Mouse (Mus musculus) heart, postnatal 4 days (tissue): ENCODE data around the gene Tmem189. TPM values are rescaled to one million over a fixed set of nuclear protein-coding genes. Genes with fewer than 3 reads are reported as not detected.

ENCODE experiments used
- DNase-seq: peaks from one replicate; pipeline ENCODE4 v3.0.0; 2021
- total RNA-seq, 2 experiments: library from RNA; stranded (reverse); gene quantifications; 2 replicates each; pipeline ENCODE4 v1.2.3; 2021

The Tmem189 gene
- total RNA-seq, result 10 to 100 TPM; 41.1 to 41.6 TPM

- peak; percentile 66 for DNase-seq
Observed at GRCm38 (mm10) chr2:167689501-167690218, at the start of gene Tmem189. TSS of gene Tmem189 (minus strand) at chr2:167689822.

DNA sequence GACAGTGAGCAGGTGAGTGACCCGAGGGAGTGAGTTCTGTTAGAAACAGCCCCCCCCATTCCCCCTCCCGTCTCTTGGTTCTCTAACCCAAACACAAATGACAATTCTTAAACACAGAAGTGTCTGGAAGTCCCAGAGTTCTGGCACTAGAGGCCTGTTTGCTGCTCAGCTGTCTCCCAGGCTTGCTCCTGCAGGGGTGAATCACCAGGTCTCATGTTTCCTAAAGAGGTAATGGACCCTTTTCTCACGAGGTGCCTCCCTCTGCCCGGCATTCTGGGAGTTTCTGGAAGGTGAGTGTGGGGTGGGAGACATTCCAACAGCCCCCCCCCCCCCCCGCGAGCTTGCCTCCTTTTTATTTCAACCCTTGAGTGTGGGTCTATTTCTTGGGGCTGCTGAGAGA, 49.4 kb upstream of the Tmem189 start:
- no peak for DNase-seq

DNA sequence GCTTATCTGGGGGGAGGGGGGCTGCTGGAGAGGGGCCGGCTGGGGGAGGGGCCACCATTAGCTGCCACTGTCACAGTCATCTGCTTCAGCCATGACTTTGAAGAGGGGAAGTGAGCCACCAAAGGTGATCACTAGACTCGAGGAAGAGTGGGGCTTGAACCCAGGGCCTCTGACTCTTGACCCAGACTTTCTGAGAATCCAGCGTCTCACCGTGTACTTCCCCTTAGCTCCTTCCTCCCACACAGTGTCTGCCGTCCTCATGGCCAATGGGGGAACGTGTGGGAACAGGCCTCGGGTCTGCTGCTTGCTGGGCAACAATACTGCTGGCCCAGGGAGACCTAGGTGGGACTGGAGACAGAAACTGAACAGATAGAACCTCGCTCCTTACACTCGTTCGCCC, 45.2 kb upstream of the Tmem189 start:
- no peak for DNase-seq

- DNase-seq, result no peak
Observed at GRCm38 (mm10) chr2:167731149-167731548, 41.5 kb upstream of the Tmem189 start.

DNA sequence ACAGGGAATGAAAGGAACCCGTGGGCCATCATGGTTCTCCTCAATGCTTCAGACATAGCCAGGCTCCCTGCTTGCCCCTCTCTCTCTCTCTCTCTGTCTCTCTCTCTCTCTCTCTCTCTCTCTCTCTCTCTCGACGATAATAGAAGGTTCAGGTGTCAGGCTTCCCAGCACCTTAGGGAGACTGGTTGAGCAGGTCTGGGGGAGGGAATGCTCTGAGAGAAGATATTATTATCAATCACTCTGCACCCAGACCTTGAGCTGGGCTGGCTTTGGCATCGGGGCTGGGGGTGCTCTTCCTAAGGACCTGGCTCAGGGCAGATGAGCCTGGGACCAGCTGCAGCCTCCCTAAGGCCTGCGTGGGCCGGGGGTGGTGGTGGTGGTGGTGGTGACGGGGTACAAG, 40.4 kb upstream of the Tmem189 start:
- DNase-seq, result no peak

DNA sequence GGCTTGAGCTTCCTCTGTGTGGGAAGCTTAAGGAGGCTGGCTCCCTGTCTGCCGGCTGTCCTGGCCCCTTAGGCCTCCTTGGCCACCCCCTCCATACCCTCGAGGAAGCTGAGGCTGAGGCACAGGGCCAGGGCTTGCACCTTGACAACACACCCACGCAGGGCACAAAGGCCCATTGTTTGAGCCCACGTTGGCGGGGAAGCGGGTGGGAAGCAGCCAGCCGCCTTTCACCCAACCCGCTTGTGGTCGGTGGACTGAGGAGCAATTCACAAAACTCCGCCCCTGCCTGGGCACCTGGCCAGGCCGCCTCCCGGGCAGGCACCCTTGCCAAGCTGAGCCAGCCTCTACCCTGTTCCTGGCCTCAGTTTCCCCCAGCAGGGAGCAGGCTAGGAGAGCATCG, 37.5 kb upstream of the Tmem189 start:
- peak; percentile 50 for DNase-seq

GRCm38 (mm10) chr2:167725879-167726278, 36.3 kb upstream of the Tmem189 start:
- no peak for DNase-seq

- no peak for DNase-seq
Observed at GRCm38 (mm10) chr2:167723589-167724206, 34.1 kb upstream of the Tmem189 start.

DNA sequence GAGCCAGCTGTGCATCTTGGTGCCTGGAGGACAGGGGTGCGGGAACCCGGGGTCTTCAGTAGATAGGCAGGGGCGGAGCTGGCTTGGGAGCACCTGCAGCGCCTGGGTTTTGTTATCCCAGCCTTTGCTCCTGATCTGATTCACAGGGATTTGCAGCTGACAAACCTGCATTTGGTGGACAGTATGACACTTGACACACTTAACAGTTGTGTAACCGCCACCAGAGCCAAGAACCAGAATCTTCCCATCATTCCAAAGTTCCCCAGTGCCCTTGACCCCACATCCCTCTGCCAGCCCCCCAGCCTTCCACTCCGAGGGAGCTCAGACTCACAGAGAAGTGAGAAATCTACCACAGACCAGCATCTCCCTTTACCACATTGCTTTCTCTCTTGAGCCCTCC, 32.9 kb upstream of the Tmem189 start:
- no peak for DNase-seq

GRCm38 (mm10) chr2:167721159-167721882, 31.7 kb upstream of the Tmem189 start:
- DNase-seq, result no peak

- no peak for DNase-seq
Observed at GRCm38 (mm10) chr2:167719520-167719919, 29.9 kb upstream of the Tmem189 start.

DNA sequence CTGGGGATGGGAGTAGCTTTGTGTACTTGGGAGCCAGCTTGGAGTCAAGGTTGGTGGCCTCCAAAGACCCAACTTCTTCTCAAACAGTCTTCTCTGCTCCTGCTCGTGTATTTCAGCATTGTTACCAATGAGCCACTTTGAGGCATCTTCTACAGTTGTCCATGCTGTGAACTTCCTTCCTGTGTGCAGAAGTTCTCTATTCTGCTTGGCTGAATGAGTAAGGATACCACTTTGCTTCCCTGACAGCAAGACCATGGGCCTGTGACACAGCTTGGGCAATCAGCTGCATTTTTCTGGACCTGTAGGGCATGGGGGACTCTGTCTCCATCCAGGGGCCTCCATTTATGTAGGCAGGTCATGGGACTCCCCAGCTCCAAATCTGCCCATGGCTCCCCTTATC, 27.6 kb upstream of the Tmem189 start:
- no peak for DNase-seq

DNA sequence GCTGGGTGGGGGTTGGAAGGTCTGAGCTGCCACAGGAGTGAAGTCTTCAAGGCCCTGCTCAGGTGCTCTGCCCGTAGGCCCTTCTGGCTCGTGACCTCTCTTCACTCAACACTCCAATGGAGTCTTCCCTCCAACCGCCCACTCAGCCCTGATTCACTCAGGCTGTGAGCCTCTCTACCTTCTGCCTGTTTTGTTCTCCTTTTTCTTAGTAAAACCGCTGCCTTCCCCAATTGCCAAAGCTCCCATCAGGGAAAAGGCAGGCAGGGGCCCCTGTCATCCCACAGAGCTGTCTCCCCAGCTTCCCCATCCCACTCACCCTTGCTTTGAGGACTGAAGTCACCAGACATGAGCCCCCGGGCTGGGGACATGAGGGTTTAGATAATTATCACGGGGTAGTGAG, 25.4 kb upstream of the Tmem189 start:
- DNase-seq, result no peak

- no peak for DNase-seq
Observed at GRCm38 (mm10) chr2:167714298-167714697, 24.7 kb upstream of the Tmem189 start.

DNA sequence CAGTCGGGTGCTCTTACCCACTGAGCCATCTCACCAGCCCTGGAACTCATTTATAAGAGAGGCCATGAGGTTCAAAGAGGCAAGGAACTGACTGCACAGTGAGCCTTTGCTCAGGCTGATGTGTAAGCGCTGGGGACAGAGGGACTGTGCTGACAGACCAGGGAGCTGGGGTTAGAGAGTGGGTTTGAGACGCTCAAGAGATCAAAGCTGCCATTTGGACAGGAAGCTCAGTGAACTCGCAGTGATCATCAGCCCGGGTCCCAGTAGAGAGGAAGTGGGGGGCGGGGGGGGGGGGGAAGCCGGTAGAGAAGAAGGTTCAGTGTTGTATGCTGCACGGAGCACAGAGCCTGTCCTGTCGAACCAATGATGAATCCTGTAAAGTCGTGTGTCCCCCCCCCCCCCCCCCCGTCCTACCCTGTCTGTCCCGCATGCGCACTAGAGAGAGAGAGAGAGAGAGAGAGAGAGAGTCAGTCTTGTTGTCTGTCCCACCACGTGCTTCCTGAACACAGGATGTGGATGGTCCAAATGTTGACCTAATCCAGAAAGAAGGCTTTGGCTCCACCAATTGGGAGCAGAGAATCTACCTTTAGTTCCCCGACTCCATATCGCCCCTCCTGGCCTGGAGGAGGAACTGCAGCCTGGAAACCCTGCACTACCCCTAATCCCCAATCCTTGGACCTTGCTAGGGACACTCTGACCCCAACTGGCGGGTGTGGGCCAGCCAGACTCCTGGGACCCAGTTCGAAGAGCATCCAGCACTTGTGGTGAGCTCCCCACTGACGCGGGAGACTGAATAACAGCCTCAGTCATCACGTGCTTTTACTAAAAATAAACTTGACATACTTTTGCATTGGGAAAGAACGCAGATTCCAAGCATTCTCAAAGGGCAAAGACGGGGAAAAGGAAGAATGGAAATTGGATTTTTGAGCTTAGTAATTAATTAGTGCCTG, 23.5 kb upstream of the Tmem189 start:
- peak; percentile 61 for DNase-seq

DNA sequence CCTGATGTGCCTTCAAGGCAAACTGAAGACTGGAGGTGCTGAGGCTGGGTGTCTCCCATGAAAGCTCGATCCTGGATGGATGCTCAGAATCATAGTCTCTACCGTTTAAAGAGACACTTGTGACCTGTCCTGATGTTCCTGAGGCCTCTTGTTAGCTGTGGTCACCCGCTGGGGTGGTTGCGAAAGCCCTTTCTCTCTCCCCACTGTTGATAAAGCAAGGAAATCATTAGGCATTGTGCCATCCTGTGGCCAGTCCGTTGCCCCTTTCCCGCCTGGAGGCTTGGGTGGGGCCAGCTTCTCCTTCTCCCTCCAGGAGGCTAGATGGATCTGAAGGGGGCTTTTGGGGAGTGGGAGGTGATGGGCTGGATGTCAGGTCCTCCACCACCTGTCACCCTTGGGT, 21.0 kb upstream of the Tmem189 start:
- DNase-seq, result no peak

GRCm38 (mm10) chr2:167709969-167710368, 20.3 kb upstream of the Tmem189 start:
- no peak for DNase-seq

DNA sequence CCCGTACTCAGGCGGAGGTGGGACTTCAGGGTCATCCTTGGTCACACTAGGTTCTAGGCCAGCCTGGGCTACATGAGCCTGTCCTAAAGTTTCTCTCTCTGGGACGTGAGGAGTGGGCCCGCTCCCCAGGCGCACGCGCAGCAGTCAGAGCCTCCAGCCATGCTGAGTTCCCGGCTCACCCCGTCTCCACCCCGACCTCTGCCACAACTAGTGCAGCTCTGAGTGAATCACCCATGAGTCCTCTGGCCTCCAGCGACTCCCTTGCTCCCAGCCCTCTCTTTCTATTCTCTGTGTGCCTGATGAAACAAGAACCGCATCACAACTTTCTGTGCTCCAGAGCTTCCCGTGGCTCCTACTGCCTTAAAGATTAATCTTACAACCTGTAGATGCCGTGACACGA, 18.8 kb upstream of the Tmem189 start:
- no peak for DNase-seq

GRCm38 (mm10) chr2:167706183-167706939, 16.7 kb upstream of the Tmem189 start:
- no peak for DNase-seq

DNA sequence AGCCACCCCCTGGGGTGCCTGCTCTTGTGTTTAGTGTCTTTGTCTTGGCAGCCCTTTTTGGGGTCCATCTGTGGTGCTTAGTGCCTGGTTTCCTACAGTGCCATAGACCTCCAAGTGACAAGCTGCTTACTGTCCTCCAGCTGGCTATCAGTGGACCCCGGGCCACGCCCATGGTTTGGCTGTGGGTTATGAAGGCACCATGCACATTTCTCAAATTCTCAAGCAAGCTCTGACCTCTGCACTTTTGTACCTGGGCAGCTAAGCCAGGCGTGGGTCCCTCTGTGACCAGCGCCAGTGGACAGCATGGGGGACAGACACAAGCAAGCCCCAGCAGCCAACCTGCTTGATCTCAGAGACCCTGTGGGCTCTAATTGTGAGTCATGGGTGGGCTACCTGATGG, 14.8 kb upstream of the Tmem189 start:
- DNase-seq, result no peak

DNA sequence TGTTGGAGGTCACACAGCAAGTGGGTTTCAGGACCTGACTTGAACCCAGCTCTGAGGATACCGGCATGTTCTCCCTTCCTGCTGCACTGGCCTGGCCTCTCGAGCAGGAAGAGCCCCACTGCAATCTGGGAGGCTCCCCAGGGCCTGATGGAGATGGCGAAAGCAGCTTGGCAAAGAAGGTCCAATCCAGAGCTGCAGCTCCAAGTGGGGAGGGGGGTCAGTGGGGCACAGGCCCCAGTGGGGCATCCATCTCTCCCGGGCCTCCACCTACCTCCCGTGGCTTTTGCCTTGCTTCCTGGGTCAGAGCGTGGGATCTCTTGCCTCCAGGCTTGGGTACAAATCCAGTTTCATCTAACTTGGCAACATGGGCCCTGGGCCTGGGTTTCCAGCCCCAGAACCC, 12.5 kb upstream of the Tmem189 start:
- no peak for DNase-seq

- DNase-seq, result no peak
Observed at GRCm38 (mm10) chr2:167701472-167701871, 11.8 kb upstream of the Tmem189 start.
